Mouse (Mus musculus) monocyte, adult 2 months (primary cell): ENCODE data around the gene Etv6.

ENCODE experiments used
- DNase-seq, 2 experiments: peaks; one replicate each; pipeline ENCODE4 v3.0.0; 2022; ENCODE audit warnings: low spot score in 2 of 2, low read depth in 1 of 2

The Etv6 gene

DNA sequence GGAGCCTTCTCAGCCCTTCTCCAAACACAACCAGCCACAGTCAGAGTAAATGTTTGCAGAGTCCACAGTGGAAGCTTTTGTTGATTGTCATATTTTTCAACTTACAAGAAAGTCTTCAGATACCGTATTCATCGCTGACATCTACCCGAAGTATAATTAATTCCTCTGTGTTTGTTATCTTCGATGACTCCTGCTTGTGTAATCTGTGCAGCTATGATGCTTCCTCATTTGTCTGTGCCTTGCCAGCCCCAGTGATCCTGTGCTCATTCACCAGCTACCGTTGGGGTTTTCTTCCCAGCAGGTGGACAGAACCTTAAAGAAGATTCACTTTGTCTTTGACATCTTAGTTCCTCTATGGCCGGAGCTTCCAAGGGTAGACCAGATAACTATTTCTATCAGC, 37.4 kb downstream of the Etv6 start:
- DNase-seq: no peak

DNA sequence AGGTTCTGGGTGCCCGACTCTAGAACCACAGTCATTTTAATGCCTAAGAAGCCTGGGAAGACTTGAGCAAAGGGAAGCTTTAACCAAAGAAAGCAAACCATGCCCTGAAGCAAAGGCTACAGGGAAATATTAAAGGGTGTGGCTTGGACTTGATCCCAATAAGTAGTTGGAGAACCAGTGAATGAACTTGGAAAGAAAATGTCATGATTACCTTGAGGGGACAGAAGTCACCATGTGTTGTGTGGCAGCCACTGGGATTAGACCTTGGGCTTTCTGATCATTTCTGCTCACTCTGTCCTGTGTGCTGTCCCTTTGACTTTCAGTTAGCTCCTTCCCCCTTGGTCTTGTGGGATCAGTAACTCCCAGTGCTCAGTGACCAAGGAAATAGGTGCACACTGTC, 38.9 kb downstream of the Etv6 start:
- no peak for DNase-seq

DNA sequence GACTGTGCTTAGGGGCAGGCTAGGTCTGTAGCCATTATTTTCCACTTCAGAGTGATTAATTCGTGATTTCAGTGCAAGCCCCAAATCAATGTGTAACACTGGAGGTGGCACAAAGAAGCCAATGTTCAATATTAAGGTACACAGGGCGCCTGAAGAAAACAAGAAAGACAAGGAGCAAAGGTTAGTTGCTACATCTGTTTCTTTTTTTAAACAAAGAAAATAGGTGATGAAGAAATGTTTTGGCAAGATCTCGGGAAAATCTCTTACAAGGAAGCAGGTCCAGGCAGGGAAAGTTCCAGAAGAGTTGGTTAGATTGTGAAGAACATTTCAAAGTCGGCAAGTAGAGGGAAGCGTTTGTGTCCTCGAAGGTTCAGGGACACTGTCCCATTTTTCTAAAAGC, 39.5 kb downstream of the Etv6 start:
- no peak for DNase-seq

DNA sequence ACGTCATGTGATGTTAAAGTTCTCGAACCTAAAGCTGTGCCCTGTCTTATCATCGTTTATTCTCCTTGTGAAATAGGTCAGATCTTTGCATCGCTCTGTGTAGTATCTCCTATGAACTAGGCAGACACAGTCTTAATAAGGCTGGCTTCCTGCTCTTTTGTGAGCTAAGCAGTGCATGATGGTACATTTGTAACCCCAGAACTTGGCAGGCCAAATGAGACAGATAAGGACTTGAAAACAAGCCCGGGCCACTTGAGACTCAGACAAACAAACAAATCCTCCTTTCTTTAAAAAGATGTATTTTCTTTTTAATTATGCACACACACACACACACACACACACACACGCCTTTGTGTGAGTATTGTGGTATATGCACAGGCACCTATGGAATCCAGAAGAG, 42.5 kb downstream of the Etv6 start:
- DNase-seq: no peak

DNA sequence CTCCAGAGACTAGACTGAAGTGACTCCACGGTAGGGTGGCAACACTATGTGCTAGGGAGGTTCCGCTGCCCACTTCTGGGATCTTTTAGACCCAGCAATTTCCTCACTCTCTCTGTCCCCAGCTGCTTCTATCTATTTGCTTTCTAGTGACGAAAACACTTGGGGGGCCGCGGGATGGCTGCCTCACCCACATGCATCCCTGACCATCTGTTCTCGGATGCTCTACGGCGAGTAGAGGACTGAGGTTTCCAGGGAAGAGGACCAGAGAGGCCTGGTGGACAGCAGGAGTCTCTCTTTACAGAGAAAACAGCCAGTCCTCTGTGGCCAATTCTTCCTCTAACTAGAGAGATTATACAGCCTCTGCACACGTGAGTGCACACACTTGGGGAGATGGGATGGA, 43.6 kb downstream of the Etv6 start:
- DNase-seq: no peak

DNA sequence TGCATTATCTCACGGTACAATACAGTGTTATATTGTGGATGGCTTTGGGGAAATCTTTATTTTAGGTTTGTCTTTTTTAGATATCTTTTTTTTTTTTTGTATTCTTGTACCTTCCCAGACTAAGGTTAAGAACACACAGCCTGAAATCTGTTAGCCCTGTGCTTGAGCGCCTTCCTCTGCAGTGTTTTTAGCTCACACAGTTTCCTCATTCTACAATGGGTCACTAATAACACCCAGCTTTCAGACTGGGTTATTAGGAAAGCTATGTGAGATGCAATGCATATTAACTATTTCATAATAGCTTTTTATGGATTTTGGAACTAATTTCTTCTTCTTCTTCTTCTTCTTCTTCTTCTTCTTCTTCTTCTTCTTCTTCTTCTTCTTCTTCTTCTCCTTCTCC, 44.1 kb downstream of the Etv6 start:
- no peak for DNase-seq

DNA sequence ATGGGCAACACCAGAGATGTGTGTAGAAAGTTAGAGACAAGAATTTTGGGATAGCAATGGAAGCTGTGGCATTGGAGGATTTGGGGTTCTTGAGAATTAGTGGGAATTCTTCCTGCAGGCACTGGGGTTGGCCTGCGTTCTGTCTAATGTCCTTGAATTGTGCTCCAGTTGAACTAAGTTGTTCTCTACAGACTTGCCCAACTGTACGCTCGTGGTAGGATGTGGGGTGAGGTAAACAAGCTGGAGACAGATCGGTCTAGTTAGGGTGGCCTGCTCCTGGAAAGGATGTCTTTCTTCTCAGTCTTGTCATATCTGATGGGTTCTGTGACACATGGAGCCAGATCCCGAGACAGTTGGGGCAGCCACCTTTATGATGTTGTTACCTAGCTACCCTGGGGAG, 45.4 kb downstream of the Etv6 start:
- no peak for DNase-seq

DNA sequence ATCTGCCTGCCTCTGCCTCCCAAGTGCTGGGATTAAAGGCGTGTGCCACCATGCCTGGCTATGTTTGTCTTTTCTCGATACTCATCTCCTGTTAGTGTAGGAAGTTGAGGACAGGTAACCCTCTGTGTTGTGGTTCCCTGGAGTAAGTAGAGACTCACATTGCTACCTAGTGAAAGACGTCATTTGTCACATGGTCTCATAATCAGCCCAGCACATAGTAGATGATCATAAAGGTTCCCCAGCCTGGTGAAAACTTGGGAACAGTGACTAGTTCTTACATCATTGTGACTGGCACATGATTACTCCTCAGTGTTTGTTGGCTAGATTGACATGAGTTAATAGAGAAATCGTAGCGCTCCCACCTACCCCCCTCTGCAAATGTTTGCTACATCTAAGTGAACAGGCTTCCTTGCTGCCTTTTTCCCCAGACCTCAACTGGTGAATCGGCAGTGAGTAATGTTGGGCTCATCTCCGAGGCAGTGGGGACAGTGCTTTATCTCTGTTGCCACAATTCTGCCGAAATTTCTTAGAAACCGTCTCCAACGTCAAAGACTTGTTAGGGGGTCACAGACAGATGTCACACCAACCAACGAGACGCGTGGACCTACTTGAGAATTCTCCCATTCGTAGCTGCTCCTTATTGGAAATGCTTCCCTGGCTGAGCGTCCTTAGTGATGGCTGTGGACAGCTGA, 46.9 kb downstream of the Etv6 start:
- DNase-seq: no peak

DNA sequence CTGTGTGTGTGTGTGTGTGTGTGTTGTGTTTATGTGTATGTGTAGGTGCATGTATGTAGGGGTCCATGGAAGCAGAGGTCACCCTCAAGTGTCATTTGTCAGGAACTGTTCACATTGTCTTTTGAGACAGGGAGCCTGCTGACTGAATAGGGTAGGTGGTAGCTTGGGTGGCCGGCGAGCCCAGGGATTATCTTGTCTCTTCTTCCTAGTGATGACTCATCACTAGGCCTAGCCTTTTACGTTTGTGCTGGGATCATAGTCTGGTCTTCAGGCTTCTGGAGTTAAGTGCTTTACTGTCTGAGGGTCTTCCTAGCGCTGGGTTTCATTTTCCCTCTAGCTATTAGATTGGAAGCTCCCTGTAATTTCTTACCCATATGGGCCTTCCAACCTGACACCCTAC, 47.9 kb downstream of the Etv6 start:
- no peak for DNase-seq

DNA sequence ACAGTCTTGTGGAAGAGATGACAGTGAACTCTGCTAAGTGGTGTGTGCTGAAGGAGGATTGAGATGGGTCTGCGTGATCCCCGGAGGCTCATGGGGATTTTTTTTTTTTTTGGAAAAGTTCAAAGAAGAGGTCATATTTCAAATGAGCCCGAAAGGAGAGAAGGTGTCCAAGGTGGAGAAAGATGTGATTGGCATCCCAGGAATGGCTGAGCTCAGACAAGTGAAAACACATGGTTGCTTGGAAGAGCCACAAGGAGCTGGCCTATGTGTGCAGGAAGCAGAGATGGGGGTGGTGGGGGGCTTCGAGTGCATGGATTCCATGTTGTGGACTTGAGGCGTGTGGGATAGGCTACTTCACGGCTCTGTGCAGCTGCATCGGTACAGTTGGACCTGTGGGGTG, 50.9 kb downstream of the Etv6 start:
- DNase-seq: no peak

DNA sequence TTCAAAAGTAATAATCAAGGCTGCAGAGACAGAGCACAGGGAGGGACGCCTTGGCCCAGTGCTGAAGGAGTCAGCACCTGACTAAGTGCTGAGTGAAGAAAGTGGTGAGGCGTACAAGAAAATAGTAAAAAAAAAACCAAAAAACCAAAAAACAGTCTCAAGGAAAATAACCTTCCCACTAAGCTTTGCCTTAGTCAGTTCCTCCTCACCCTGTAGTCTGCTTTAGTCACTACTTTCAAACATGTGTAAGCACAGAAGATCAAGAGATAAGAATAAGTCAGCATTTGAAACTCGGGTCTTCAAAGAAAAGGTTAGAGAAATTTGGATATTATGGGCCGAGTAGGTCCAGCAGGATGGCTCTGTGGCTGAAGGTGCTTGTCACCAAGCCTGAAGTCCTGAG, 52.2 kb downstream of the Etv6 start:
- no peak for DNase-seq

DNA sequence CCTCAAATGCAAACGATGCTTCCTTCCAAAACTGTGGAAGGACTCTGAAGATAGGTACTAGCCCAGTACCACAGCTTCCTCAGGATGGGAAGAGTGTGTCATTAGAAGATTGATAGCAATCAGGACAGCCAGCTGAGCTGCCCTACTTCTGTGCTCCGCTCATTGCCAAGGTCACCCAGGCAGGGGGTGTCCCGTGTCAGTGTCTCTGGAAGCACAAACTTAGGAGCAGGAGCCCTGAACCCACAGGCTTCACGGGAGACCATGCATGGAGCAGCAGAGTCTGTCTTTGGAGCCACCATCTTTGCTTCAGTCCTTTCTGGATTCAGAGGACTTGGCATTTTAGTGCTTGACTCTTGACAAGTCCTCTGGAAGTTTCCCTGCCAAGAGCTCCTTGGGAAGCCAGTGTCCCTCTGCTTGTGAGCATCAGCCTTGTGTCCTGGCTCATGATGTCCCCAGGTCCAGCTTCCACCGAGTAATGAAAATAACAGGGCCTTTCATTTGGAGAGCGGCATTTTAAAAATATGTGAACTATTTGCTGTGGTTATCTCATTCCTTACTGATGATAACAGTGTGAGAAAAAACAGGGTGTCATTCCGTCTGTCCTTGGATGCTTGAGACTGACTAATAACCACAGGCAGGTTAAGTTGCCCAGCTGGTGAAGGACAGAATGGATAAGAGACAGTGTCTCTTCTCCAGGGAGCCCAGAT, 54.3 kb downstream of the Etv6 start:
- no peak for DNase-seq

DNA sequence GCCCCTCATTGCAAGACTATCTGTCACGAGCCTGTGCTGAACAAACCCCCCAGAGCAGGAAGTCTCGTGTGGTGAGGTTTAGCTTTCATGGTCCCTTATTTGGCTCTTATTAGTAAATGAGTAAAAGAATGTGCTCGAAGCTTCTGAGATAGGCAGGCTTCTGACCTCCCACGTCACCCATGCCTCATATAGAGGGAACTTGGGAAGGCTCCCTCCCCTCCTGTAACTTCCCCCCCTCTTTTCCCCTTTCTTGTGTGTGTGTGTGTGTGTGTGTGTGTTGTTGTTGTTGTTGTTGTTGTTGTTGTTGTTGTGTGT, 54.8 kb downstream of the Etv6 start:
- no peak for DNase-seq

DNA sequence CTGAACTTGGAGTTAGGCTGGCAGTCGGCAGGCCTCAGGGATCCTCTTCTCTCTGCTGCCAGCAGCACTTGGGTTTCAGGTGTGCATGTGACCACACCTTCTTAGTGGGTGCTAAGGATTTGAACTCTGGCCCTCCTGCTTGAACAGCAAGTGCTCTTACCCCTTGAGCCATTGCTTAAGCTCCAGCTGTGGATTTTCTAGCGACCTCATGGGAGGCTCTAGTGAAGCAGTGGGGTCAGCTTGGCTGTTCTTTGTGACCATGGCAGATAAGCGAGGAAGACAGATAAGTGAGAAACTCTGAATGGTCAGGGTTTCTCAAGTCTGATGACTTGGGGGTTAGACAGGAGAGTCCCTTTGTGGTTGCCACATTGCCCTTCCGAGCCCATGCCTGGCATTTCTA, 55.4 kb downstream of the Etv6 start:
- DNase-seq: no peak

DNA sequence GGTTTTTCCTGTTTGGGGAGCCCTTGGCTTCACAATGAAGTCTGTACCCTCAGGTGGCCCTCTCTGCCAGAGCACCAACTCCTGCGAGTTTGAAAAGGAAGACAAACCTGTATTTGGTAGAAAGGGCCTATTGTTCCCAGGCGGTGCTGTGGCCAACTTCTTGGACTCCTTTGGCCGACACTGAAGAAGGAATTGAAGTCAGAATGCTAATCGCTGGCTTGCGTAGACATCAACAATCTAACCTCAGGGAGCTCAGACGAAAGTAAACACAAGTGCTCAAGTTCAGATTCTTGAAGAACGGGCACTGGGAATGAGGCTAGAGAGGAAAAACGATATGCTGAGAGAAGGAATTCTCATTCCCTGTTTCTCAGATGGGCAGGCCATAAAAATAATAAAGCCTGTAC, 55.9 kb downstream of the Etv6 start:
- DNase-seq: no peak

DNA sequence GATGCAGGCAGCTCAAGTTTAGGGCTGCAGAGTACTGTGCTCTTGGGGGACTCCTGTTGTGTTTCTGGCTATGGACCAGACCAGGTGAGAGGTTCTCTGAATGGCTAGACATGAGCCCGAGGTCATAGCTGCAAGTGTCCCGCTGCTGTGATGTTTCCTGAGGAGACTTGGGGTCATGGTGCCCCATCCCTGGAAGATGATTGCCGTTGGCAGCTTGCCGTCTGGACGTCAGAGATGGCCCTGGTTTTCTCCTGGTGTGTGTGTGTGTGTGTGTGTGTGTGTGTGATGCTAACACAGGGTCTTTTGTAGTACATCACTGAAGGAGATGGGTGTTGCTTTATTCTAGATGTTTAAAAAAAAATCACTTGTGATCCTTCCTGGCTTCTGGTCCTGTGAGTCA, 58.6 kb downstream of the Etv6 start:
- no peak for DNase-seq

DNA sequence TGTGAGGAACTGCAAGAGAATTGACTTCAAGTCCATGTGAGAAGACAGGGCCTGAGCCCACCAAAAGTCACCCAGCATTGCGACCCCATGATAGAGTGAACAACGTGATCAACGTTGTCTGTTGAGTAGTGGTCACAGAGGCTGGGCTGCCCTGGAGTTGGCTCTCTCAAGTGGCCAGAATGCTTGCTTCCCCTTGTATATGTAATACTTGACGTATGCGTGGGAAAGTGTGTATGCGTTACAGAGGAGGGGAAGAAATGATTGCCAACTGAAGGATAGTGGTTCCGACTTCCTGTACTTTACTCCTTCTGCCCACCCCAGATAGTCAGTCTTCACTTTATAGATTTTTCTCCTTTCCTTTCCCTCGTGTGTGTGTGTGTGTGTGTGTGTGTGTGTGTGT, 59.1 kb downstream of the Etv6 start:
- DNase-seq: no peak

DNA sequence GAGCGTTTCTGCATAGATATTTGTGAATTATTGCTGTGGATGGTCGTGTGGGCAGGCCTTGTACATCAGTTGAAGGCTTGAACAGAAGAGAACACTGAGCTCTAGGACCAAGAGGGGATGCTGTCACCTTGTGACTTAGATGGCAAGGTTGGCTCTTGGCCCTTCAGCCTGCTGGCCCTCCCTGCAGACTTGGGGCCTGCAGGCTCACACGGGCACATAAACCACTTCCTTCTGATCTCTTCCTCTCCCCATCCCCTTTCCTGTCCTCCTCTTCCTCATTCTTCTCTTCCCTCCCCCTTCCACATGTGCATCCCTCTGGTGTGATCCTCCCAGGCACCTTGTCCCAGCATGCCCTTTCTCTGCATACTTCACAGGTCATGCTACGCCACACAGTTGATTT, 60.1 kb downstream of the Etv6 start:
- DNase-seq: no peak

DNA sequence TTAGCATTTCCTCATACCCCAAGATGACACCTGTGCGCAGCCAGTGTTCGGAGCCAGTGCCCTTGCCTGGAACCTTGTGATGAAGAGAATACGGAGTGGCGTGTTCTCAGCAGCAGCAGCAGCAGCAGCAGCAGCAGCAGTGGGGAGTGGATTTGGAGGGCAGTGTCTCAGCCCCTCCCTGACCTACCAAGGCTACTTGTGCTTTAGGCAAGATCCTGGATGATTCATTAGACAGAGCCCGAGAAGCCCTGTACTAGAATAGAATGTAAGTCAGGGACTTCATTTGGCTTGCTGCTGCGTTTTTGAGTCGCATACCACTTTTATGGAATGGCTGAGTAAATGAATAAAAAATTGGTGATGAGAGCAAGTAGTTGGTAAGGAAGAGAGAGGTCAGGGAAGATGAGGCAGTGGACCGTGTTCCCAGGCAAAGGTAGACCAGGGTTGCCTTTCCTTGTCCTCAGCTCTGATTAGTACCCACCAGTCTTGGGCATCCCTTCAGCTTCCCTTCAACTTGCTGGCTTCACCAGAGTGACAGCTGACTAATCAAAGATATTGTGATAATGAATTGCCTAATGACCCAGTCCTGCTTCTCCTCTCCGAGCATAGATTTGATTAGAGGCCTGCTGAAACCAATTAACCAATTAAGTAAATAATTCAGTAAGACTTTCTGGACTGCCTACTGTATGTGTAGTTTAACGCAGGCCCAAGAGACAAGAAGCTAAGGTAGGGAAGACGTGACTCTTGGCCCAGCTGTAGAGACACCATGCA, 64.7 kb downstream of the Etv6 start:
- no peak for DNase-seq

DNA sequence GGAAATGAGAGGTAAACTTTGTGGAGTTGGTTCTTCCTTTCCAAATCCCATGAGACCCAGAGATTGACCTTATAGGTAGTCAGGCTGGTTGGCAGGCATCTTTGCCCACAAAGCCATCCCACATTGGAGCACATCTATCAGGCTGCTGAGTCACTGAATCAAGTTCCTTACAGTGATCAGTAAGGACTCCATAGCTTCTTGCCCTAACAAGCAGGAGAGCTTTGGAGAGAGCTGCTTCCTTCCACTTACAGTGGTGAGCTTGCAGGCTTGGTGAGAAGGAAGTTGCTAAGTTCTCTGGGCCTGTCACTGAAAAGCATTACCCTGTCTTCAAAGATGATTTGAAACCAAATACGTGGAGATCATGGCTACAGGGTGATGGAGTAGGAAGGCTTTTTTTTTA, 66.9 kb downstream of the Etv6 start:
- no peak for DNase-seq

DNA sequence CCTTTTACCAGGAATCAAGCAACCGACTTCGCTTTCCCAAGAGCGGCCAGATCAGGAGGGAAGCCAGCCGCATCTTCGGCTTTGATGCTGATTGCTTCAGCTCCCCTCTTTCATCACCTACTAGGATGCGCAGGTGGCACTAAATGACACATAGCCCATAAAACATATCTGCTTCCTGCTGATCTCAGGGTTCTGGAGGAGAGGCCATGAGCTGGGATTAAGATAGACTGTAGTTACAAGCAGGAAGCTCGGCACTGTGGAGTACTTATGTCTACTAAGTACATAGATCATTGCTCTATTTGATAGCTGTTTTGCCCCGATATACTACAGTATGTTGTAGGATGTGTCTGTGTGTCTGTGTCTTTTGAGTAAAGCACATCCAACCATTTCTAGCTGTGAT, 68.0 kb downstream of the Etv6 start:
- no peak for DNase-seq

DNA sequence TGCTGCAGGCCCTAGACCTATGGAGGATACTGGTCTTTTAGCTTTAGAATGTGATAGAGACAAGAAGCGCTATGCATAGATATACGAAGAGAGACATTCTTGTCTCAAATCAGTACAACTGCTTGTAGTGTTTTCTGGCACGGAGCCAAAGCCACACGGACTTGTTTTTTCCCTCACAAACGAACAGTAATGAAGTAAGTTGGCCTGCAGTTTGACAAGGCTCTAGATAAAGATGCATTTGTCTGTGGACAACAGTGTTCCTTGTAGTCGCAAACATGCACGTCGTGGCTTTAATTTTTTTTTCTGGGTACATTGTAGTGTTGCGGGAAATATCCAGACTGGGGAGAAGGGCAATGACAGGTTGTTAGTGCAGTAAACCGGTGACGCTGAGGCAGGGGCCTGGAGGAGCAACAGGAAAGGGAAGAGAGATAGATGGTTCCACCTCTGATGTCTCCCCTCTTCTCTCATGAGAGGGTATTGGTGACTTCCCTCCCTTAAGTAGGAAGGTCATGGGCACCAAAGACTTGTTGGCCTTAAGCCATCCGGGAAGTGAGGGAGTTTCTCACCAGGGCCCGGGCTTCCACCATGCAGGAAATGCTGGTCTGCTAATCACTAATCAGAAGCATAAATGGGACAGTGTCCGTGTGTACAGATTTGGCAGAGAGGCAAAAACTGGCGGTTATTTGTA, 70.2 kb downstream of the Etv6 start:
- DNase-seq: no peak
